Comparison of ENCODE assay signal across 9 mouse cellular contexts in the genomic region with DNA sequence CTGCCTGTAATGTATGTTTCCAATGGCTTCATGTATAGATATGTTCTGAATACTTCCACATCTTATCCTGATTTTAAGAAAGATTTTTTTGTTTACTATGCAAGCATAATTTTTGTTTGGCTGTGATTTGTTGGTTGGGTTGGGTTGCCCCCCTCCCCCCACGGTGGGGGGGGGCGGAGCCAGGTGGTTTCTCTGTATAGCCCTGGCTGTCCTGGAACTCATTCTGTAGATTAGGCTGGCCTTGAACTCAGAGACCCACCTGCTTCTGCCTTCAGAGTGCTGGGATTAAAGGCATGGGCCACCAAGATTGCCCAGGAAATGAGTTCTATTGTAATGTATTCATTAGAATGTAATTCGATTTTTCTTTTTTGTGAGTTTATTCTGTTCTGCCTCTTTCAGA. TPM values are rescaled to one million over a fixed set of nuclear protein-coding genes. Genes with fewer than 3 reads are reported as not detected.
A peak's percentile ranks its signal among the peaks of the same experiment; 100 is the strongest.
DNase-seq lines count a peak whose midpoint lies in the region; ATAC-seq lines count a peak whose summit lies in the region.
"Had no signal": no experiment of that assay in that cellular context is flagged by ENCODE, and none has a peak within 500 bp of the region (broad histone marks: within the 10 kb centered on the region; RNA-seq: fewer than 3 reads in every experiment).

No protein-coding gene starts in this region.

- no peak for ATAC-seq in limb, embryonic 12.5 days (ENCODE audit: insufficient number of reproducible peaks, insufficient read depth, low FRiP score, low TSS enrichment, low read depth)
- ATAC-seq in stomach, embryonic 16.5 days (ENCODE audit: insufficient read depth, low FRiP score) = no peak

- peak overlapping the region; percentile 78 for H3K4me2 ChIP-seq in limb, embryonic 12.5 days
- peak overlapping the region; percentile 91 for H3K4me2 ChIP-seq in stomach, embryonic 16.5 days (ENCODE audit: low read depth, low read length)

- H3K36me3 ChIP-seq in limb, embryonic 12.5 days = peaks cover 25% of the 10 kb centered on the region
- peaks cover 3% of the 10 kb centered on the region; the same call in 1 of the 2 replicates for H3K36me3 ChIP-seq in stomach, embryonic 16.5 days (ENCODE audit: control insufficient read depth, insufficient read depth, low read length)

- H3K27ac ChIP-seq in limb, embryonic 12.5 days = peak overlapping the region; percentile 96
- peak overlapping the region; percentile 96; the same call in 1 of the 2 replicates for H3K27ac ChIP-seq in stomach, embryonic 16.5 days (ENCODE audit: low read length)

- 36% methylated on average over 3 of the region's 3 CpGs for WGBS in limb, embryonic 12.5 days
- WGBS in stomach, embryonic 16.5 days = 40% methylated on average over 3 of the region's 3 CpGs

- H3K9ac ChIP-seq in limb, embryonic 12.5 days (replicated peaks) = no peak overlapping the region
- no peak overlapping the region for H3K9ac ChIP-seq in stomach, embryonic 16.5 days (ENCODE audit: low read length)

- DNase-seq in embryo, embryonic 10.5 days (ENCODE audit: low spot score) = peak; percentile 17
- DNase-seq in embryo, embryonic 10 days (ENCODE audit: low spot score) = no peak
- DNase-seq in thymus, postnatal 14 days = peak; percentile 18
- DNase-seq in thymus, adult 18-20 months = no peak
- no peak for DNase-seq in spleen, postnatal 4 days (ENCODE audit: low spot score in 2 of 2)
- DNase-seq in MN1 (ENCODE audit: low spot score) = no peak
- DNase-seq: gastrocnemius, postnatal 36 days had no signal

- H3K4me3 ChIP-seq in limb, embryonic 12.5 days (replicated peaks) = peak overlapping the region; percentile 89
- peak overlapping the region; percentile 73 for H3K4me3 ChIP-seq in stomach, embryonic 16.5 days (replicated peaks; ENCODE audit: low read length)

- H3K9me3 ChIP-seq in limb, embryonic 12.5 days = no peaks in the 10 kb centered on the region
- H3K9me3 ChIP-seq in stomach, embryonic 16.5 days (replicated peaks; ENCODE audit: control insufficient read depth, low read length) = no peaks in the 10 kb centered on the region

- H3K4me1 ChIP-seq in limb, embryonic 12.5 days (replicated peaks) = peaks cover 30% of the 10 kb centered on the region
- peaks cover 17% of the 10 kb centered on the region for H3K4me1 ChIP-seq in stomach, embryonic 16.5 days (ENCODE audit: control insufficient read depth, insufficient read depth, low read length)

- H3K27me3 ChIP-seq in limb, embryonic 12.5 days = no peaks in the 10 kb centered on the region
- H3K27me3 ChIP-seq in stomach, embryonic 16.5 days (ENCODE audit: control insufficient read depth, insufficient read depth, low read length) = no peaks in the 10 kb centered on the region

RNA-seq across cellular contexts. Expression of a gene that starts 1.6 kb away (rescaled TPM):
- polyA plus RNA-seq in limb, embryonic 12.5 days (2016; fragmentation: Nextera tagmentation; extraction: Ambion mirVana) = 60.2 and 62.7 TPM in 2 replicates
- polyA plus RNA-seq in stomach, embryonic 16.5 days (2015; fragmentation: Nextera tagmentation; extraction: Ambion mirVana) = 32.9 and 36.4 TPM in 2 replicates

RNA-seq across cellular contexts. Expression of a gene that starts 37.9 kb away (rescaled TPM):
- 8.0 and 8.7 TPM in 2 replicates for polyA plus RNA-seq in limb, embryonic 12.5 days (2016; fragmentation: Nextera tagmentation; extraction: Ambion mirVana)
- 2.0 and 2.5 TPM in 2 replicates for polyA plus RNA-seq in stomach, embryonic 16.5 days (2015; fragmentation: Nextera tagmentation; extraction: Ambion mirVana)

Comparison
In these comparisons a context has a peak if more than half of its experiments do, and no peak if none do; other contexts are left out.
1. DNase-seq: peak in embryo, embryonic 10.5 days (single experiment) and thymus, postnatal 14 days (single experiment); none in embryo, embryonic 10 days (single experiment), thymus, adult 18-20 months (0 of 2), spleen, postnatal 4 days (0 of 2) and MN1 (single experiment).